Mouse (Mus musculus) gastrocnemius, postnatal 14 days (tissue): ENCODE measurements around the gene Unc93b1. TPM values are rescaled to one million over a fixed set of nuclear protein-coding genes. Genes with fewer than 3 reads are reported as not detected.

Source experiments
- DNase-seq: peaks from one replicate; pipeline ENCODE4 v3.0.0; 2021; ENCODE audit warnings: mixed read lengths
- intact Hi-C: fragments of 180-260 bp; cut with DNase I; formaldehyde crosslinking; loops from one replicate; pipeline ENCODE4 v1.15.1; 2025; ENCODE audit warnings: low total_unique reads
- long read RNA-seq, 2 experiments: library from polyadenylated mRNA; stranded (forward); transcript quantifications; one replicate each; pipeline ENCODE4 v2.0.0; 2021
- total RNA-seq, 2 experiments: library from RNA; stranded (reverse); gene quantifications; 2 replicates each; pipeline ENCODE4 v1.2.3; 2021

Gene Unc93b1
- 10 to 100 TPM; 13.7 to 13.8 TPM for total RNA-seq
- long read RNA-seq, experiment 1, transcript Unc93b1-203 (11 exons, 2,266 nt), result major isoform, 17 of 21 reads
- long read RNA-seq, experiment 1, partial matches to known transcripts, result 1 of 21 reads
- long read RNA-seq, experiment 1, other reads (novel, unspliced or antisense), result 2 of 21 reads
- long read RNA-seq, experiment 2, transcript Unc93b1-203 (11 exons, 2,266 nt), result major isoform, 20 of 26 reads
- long read RNA-seq, experiment 2, partial matches to known transcripts, result 1 of 26 reads
- long read RNA-seq, experiment 2, other reads (novel, unspliced or antisense), result 5 of 26 reads

GRCm38 (mm10) chr19:3935032-3935895 is at the start of gene Unc93b1:
TSS of gene Unc93b1 (plus strand) at chr19:3935186.
- peak; percentile 77 for DNase-seq
- intact Hi-C loops, result no loop called here

GRCm38 (mm10) chr19:3889096-3889495 is 45.9 kb upstream of the Unc93b1 start:
- intact Hi-C loops, result no loop called here

GRCm38 (mm10) chr19:3890181-3890580 is 44.8 kb upstream of the Unc93b1 start:
- no peak for DNase-seq
- intact Hi-C loops, result no loop called here

More at GRCm38 (mm10) chr19:3889096-3889495, 45.9 kb upstream of the Unc93b1 start:
- no peak for DNase-seq

- no peak for DNase-seq
- intact Hi-C loops, result no loop called here
These were observed 41.4 kb upstream of the Unc93b1 start for GRCm38 (mm10) chr19:3893545-3894116.

GRCm38 (mm10) chr19:3894294-3894693 is 40.7 kb upstream of the Unc93b1 start:
- DNase-seq, result no peak
- intact Hi-C loops, result no loop called here

- intact Hi-C loops, result no loop called here
- no peak for DNase-seq
These were observed 39.8 kb upstream of the Unc93b1 start for GRCm38 (mm10) chr19:3895171-3895631.

GRCm38 (mm10) chr19:3896208-3896607 is 38.8 kb upstream of the Unc93b1 start:
- DNase-seq, result no peak
- intact Hi-C loops, result no loop called here

- DNase-seq, result no peak
- intact Hi-C loops, result no loop called here
These were observed 37.4 kb upstream of the Unc93b1 start for GRCm38 (mm10) chr19:3897557-3897956.

- DNase-seq, result no peak
These were observed 36.0 kb upstream of the Unc93b1 start for GRCm38 (mm10) chr19:3898952-3899351.

GRCm38 (mm10) chr19:3899618-3900017 is 35.4 kb upstream of the Unc93b1 start:
- DNase-seq, result no peak
- intact Hi-C loops, result no loop called here

More at GRCm38 (mm10) chr19:3898952-3899351, 36.0 kb upstream of the Unc93b1 start:
- intact Hi-C loops, result no loop called here

GRCm38 (mm10) chr19:3902966-3903365 is 32.0 kb upstream of the Unc93b1 start:
- intact Hi-C loops, result no loop called here
- no peak for DNase-seq

- no peak for DNase-seq
- intact Hi-C loops, result no loop called here
These were observed 31.2 kb upstream of the Unc93b1 start for GRCm38 (mm10) chr19:3903648-3904362.

GRCm38 (mm10) chr19:3904363-3904675 is 30.7 kb upstream of the Unc93b1 start:
- DNase-seq, result no peak
- intact Hi-C loops, result no loop called here

- peak; percentile 45 for DNase-seq
These were observed 29.6 kb upstream of the Unc93b1 start for GRCm38 (mm10) chr19:3905261-3905969.

GRCm38 (mm10) chr19:3906326-3906725 is 28.7 kb upstream of the Unc93b1 start:
- intact Hi-C loops, result no loop called here
- DNase-seq, result no peak

More at GRCm38 (mm10) chr19:3905261-3905969, 29.6 kb upstream of the Unc93b1 start:
- intact Hi-C loops, result no loop called here

- intact Hi-C loops, result no loop called here
- peak; percentile 78 for DNase-seq
These were observed 27.9 kb upstream of the Unc93b1 start, which contains the start of gene Tcirg1 for GRCm38 (mm10) chr19:3906795-3907786. TSS of gene Tcirg1 (minus strand) at chr19:3907133.

- intact Hi-C loops, result no loop called here
- DNase-seq, result no peak
These were observed 26.9 kb upstream of the Unc93b1 start for GRCm38 (mm10) chr19:3907876-3908660.
